Mouse (Mus musculus) MEL (cell line): ENCODE data around the gene Evx1.

Source experiments
- CHD2 ChIP-seq: IDR thresholded peaks from 2 replicates; pipeline ENCODE4 v1.6.1; 2011; ENCODE audit warnings: low read length, improper control_type of control experiment
- CTCF ChIP-seq, 3 experiments: IDR thresholded peaks in 2 of 3; conservative IDR thresholded peaks in 1 of 3; 2 replicates each; pipeline ENCODE4 v1.5.1; 2011 to 2012; ENCODE audit warnings: low read length in 3 of 3, low read depth in 2 of 3, mild to moderate bottlenecking in 2 of 3, improper control_type of control experiment in 1 of 3, inconsistent platforms in 1 of 3, mixed read lengths in 1 of 3, moderate library complexity in 1 of 3; ENCODE audit not compliant: control insufficient read depth in 1 of 3, insufficient read depth in 1 of 3, poor library complexity in 1 of 3, severe bottlenecking in 1 of 3
- ELF1 ChIP-seq: IDR thresholded peaks from 2 replicates; pipeline ENCODE4 v1.6.1; 2014; ENCODE audit warnings: low read depth, mild to moderate bottlenecking, inconsistent platforms, low read length, improper control_type of control experiment, moderate library complexity
- MAZ ChIP-seq: IDR thresholded peaks from 2 replicates; pipeline ENCODE4 v1.6.1; 2012; ENCODE audit warnings: low read depth, mild to moderate bottlenecking, inconsistent platforms, low read length, improper control_type of control experiment

GRCm38 (mm10) chr6:52367067-52367466, 53.8 kb downstream of the Evx1 start:
- no peak for TF ChIP-seq MAZ
- no peak for TF ChIP-seq CHD2
- no peak for TF ChIP-seq CTCF (IDR thresholded peaks at IDR 0.05 in 2 of 3, conservative IDR thresholded peaks at IDR 0.05 in 1 of 3; ENCODE audit: control insufficient read depth in 1 of 3, insufficient read depth in 1 of 3, low read depth in 2 of 3, low read length in 3 of 3, poor library complexity in 1 of 3, severe bottlenecking in 1 of 3)
- no peak for TF ChIP-seq ELF1
